Mouse (Mus musculus) CH12.LX (cell line): ENCODE results near the gene Olfr279. TPM values are rescaled to one million over a fixed set of nuclear protein-coding genes. Genes with fewer than 3 reads are reported as not detected.

Experiments used
- DNase-seq: peaks from one replicate; pipeline ENCODE4 v3.0.0-alpha.2; 2013; ENCODE audit errors: extremely low read depth
- H3K27ac ChIP-seq: 2 replicates; pipeline ENCODE4 v1.5.1; 2012; ENCODE audit warnings: low read depth, mild to moderate bottlenecking, control low read depth, moderate library complexity; ENCODE audit not compliant: insufficient read depth
- H3K27me3 ChIP-seq: replicated peaks from 2 replicates; pipeline ENCODE3; 2012; ENCODE audit warnings: inconsistent platforms
- H3K36me3 ChIP-seq, 2 experiments: replicated peaks in 1 of 2; 2 replicates each; pipeline versions ENCODE3 to v1.6.1; 2012; ENCODE audit warnings: inconsistent platforms in 1 of 2, low read length in 1 of 2, mild to moderate bottlenecking in 1 of 2, mixed read lengths in 1 of 2, moderate library complexity in 1 of 2; ENCODE audit not compliant: control insufficient read depth in 1 of 2, insufficient read depth in 1 of 2
- H3K4me1 ChIP-seq, 2 experiments: 2 replicates each; pipeline ENCODE4 v1.6.1; 2012; ENCODE audit warnings: inconsistent platforms in 1 of 2, moderate library complexity in 1 of 2; ENCODE audit not compliant: insufficient read depth in 2 of 2, control insufficient read depth in 1 of 2
- H3K4me2 ChIP-seq: 2 replicates; pipeline ENCODE4 v1.6.1; 2012; ENCODE audit warnings: low read depth, mild to moderate bottlenecking, control low read depth; ENCODE audit not compliant: poor library complexity, insufficient read depth, severe bottlenecking
- H3K4me3 ChIP-seq, 3 experiments: fragments of 150-350 bp in 1 of 3; sonication (generic) in 1 of 3; replicated peaks in 1 of 3; 2 replicates each; pipeline versions ENCODE3 to v1.5.1; 2011 to 2012; ENCODE audit warnings: low read depth in 2 of 3, low read length in 2 of 3, mild to moderate bottlenecking in 2 of 3, moderate library complexity in 2 of 3, control low read depth in 1 of 3, improper control_type of control experiment in 1 of 3, inconsistent platforms in 1 of 3, mixed read lengths in 1 of 3; ENCODE audit not compliant: poor library complexity in 1 of 3
- H3K79me2 ChIP-seq: replicated peaks from 2 replicates; pipeline ENCODE4 v1.6.1; 2012; ENCODE audit warnings: mild to moderate bottlenecking, moderate library complexity; ENCODE audit not compliant: control insufficient read depth, poor library complexity, insufficient read depth, severe bottlenecking; ENCODE audit errors: extremely low read depth
- H3K9ac ChIP-seq: 2 replicates; pipeline ENCODE4 v1.6.1; 2012; ENCODE audit warnings: low read depth, mild to moderate bottlenecking, control low read depth, moderate library complexity; ENCODE audit not compliant: insufficient read depth
- H3K9me3 ChIP-seq: replicated peaks from 2 replicates; pipeline ENCODE3; 2012; ENCODE audit warnings: low read length, inconsistent platforms, mixed read lengths
- BHLHE40 ChIP-seq: IDR thresholded peaks from 2 replicates; pipeline ENCODE4 v1.6.1; 2011; ENCODE audit warnings: mild to moderate bottlenecking, low read depth, low read length, improper control_type of control experiment
- CTCF ChIP-seq, 2 experiments: IDR thresholded peaks in 1 of 2; conservative IDR thresholded peaks in 1 of 2; 2 replicates each; pipeline ENCODE4 v1.5.1; 2011 to 2012; ENCODE audit warnings: low read depth in 2 of 2, low read length in 2 of 2, improper control_type of control experiment in 1 of 2, inconsistent platforms in 1 of 2, mild to moderate bottlenecking in 1 of 2, moderate library complexity in 1 of 2
- ELF1 ChIP-seq: IDR thresholded peaks from 2 replicates; pipeline ENCODE4 v1.6.1; 2014; ENCODE audit warnings: low read depth, mild to moderate bottlenecking, inconsistent platforms, low read length, improper control_type of control experiment
- EP300 ChIP-seq: IDR thresholded peaks from 2 replicates; pipeline ENCODE4 v1.6.1; 2011; ENCODE audit warnings: low read length, improper control_type of control experiment
- ETS1 ChIP-seq: conservative IDR thresholded peaks from 2 replicates; pipeline ENCODE4 v1.6.1; 2012; ENCODE audit warnings: low read depth, mild to moderate bottlenecking, inconsistent platforms, low read length, improper control_type of control experiment, moderate library complexity
- GABPA ChIP-seq: IDR thresholded peaks from 2 replicates; pipeline ENCODE4 v1.6.1; 2012; ENCODE audit warnings: low read depth, low read length, improper control_type of control experiment, inconsistent platforms; ENCODE audit not compliant: insufficient replicate concordance
- HCFC1 ChIP-seq: IDR thresholded peaks from 2 replicates; pipeline ENCODE4 v1.6.1; 2012; ENCODE audit warnings: low read depth, mild to moderate bottlenecking, inconsistent platforms, low read length, improper control_type of control experiment
- JUND ChIP-seq: conservative IDR thresholded peaks from 2 replicates; pipeline ENCODE4 v1.6.1; 2011; ENCODE audit warnings: low read depth, low read length, improper control_type of control experiment
- MAX ChIP-seq: IDR thresholded peaks from 2 replicates; pipeline ENCODE4 v1.6.1; 2011; ENCODE audit warnings: low read length, improper control_type of control experiment
- MXI1 ChIP-seq: IDR thresholded peaks from 2 replicates; pipeline ENCODE4 v1.6.1; 2011; ENCODE audit warnings: mild to moderate bottlenecking, low read depth, low read length, improper control_type of control experiment
- MYC ChIP-seq: IDR thresholded peaks from 2 replicates; pipeline ENCODE4 v1.6.1; 2011; ENCODE audit warnings: low read depth, mild to moderate bottlenecking, improper control_type of control experiment, low read length
- NELFE ChIP-seq: IDR thresholded peaks from 2 replicates; pipeline ENCODE4 v1.6.1; 2011; ENCODE audit warnings: low read depth, low read length, improper control_type of control experiment
- PAX5 ChIP-seq: IDR thresholded peaks from 2 replicates; pipeline ENCODE4 v1.6.1; 2012; ENCODE audit warnings: low read length, inconsistent platforms, mixed read lengths
- RAD21 ChIP-seq: IDR thresholded peaks from 2 replicates; pipeline ENCODE4 v1.6.1; 2011; ENCODE audit warnings: low read depth, mild to moderate bottlenecking, low read length, improper control_type of control experiment, moderate library complexity
- RCOR1 ChIP-seq: conservative IDR thresholded peaks from 2 replicates; pipeline ENCODE4 v1.6.1; 2012; ENCODE audit warnings: low read depth, mild to moderate bottlenecking, inconsistent platforms, low read length, improper control_type of control experiment
- SMC3 ChIP-seq: IDR thresholded peaks from 2 replicates; pipeline ENCODE4 v1.6.1; 2011; ENCODE audit warnings: low read depth, low read length, improper control_type of control experiment
- UBTF ChIP-seq: IDR thresholded peaks from 2 replicates; pipeline ENCODE4 v1.6.1; 2012; ENCODE audit warnings: low read depth, mild to moderate bottlenecking, inconsistent platforms, low read length, improper control_type of control experiment, moderate library complexity
- ZC3H11A ChIP-seq: IDR thresholded peaks from 2 replicates; pipeline ENCODE4 v1.6.1; 2012; ENCODE audit warnings: low read depth, mild to moderate bottlenecking, inconsistent platforms, low read length, improper control_type of control experiment
- ZKSCAN1 ChIP-seq: IDR thresholded peaks from 2 replicates; pipeline ENCODE4 v1.6.1; 2012; ENCODE audit warnings: low read depth, inconsistent platforms, low read length, improper control_type of control experiment, borderline replicate concordance
- ZMIZ1 ChIP-seq: IDR thresholded peaks from 2 replicates; pipeline ENCODE4 v1.6.1; 2012; ENCODE audit warnings: low read depth, mild to moderate bottlenecking, inconsistent platforms, low read length, improper control_type of control experiment
- dilution Hi-C: fragments of 300-500 bp; cut with MboI; formaldehyde crosslinking; loops from 2 replicates; pipeline ENCODE4 v1.14.3; 2020; ENCODE audit warnings: low sequenced_read_pairs; ENCODE audit not compliant: extremely low pct_unique_long_range_greater_than_20kb, extremely low pct_ligation_motif_present
- in situ Hi-C: fragments of 300-500 bp; cut with MboI; formaldehyde crosslinking; loops from 3 replicates; pipeline ENCODE4 v1.14.3; 2019; ENCODE audit warnings: low sequenced_read_pairs, low pct_ligation_motif_present, low pct_unique_long_range_greater_than_20kb, mixed read lengths
- polyA plus RNA-seq: library from polyadenylated mRNA; unstranded; fragments of >175 nt; gene quantifications from 2 replicates; pipeline ENCODE4 v1.2.1, GENCODE M21; 2012; ENCODE audit warnings: low read depth; ENCODE audit not compliant: insufficient read length
- total RNA-seq, 2 experiments: library from RNA; depleted of rRNA; stranded (reverse); fragments of 300-350 nt in 1 of 2; fragments of >200 nt in 1 of 2; gene quantifications; 2 replicates each; pipeline ENCODE4 v1.2.3; 2012 to 2014

Gene Olfr279
- total and polyA plus RNA-seq, 3 experiments, result not detected

DNA sequence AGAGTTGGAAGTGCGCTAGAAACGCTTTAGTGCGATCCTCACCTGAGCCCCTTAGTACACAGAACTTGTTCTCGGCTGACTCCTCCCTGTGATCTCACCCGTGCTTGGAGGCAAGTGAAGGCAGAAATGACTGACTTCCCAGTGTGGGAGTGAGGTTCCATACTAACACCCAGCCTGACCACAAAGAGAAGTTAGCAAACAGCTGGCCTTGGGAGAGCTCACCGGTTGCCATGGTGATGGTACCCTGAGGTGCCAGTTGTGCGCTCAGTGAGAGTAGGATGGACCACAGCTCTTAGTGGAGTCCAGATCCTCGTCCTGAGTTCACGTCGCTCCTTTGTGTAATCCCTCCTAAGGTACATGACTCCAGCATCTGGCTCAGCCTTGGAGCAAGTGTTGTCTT lies 17.2 kb upstream of the Olfr279 start:
- TF ChIP-seq CTCF (conservative IDR thresholded peaks at IDR 0.05 in 1 of 2, IDR thresholded peaks at IDR 0.05 in 1 of 2; ENCODE audit: low read depth in 2 of 2, low read length in 2 of 2), result no peak
- TF ChIP-seq MXI1, result no peak
- TF ChIP-seq ZMIZ1, result no peak
- no peak for TF ChIP-seq MYC
- TF ChIP-seq GABPA, result no peak
- TF ChIP-seq BHLHE40, result no peak
- TF ChIP-seq ELF1, result no peak
- TF ChIP-seq ZC3H11A, result no peak
- no peak for TF ChIP-seq HCFC1
- TF ChIP-seq RAD21, result no peak
- TF ChIP-seq UBTF, result no peak
- no peak for TF ChIP-seq ZKSCAN1
- no peak for TF ChIP-seq MAX
- no peak for TF ChIP-seq NELFE
- H3K4me3 ChIP-seq, result no peak overlapping the region
- no peak overlapping the region for H3K9ac ChIP-seq
- no peaks in the 10 kb centered on the region for H3K9me3 ChIP-seq
- in situ Hi-C loops, result loop anchor here (10.0 kb wide), 1 partner anchor 290 kb away; no protein-coding TSS in a partner anchor
- DNase-seq, result no peak
- no peak overlapping the region for H3K27ac ChIP-seq
- peaks cover 7 to 20% of the 10 kb centered on the region in 2 experiments; a peak in 3 of 4 replicates for H3K4me1 ChIP-seq
- H3K36me3 ChIP-seq, result no peaks in the 10 kb centered on the region
- no peaks in the 10 kb centered on the region for H3K79me2 ChIP-seq
- dilution Hi-C loops, result no loop called here
- H3K4me2 ChIP-seq, result no peak overlapping the region
- peaks cover 11% of the 10 kb centered on the region for H3K27me3 ChIP-seq

DNA sequence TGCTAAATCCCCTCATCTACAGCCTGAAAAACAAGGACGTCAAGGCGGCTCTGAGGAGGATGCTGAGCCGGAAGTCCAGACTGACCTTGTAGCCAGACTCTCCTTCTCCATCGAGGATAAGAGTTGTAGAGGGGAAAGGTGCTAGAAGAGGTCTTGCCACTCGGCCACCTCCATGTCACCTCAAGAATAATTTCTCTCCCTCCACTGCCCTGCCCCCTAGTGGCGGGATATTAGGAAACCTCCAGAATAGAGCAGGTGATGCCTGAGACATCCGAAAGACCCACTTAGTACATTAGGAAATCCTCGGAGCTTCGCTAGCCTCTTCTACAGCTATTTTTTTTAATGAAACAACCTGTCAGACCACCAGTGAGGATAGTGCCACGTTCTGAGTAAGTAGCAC lies 16.8 kb upstream of the Olfr279 start:
- DNase-seq, result peak; percentile 79
- H3K36me3 ChIP-seq, result no peaks in the 10 kb centered on the region
- dilution Hi-C loops, result no loop called here
- H3K79me2 ChIP-seq, result no peaks in the 10 kb centered on the region
- H3K27me3 ChIP-seq, result peaks cover 11% of the 10 kb centered on the region
- no peak overlapping the region for H3K27ac ChIP-seq
- H3K9ac ChIP-seq, result no peak overlapping the region
- in situ Hi-C loops, result loop anchor here (10.0 kb wide), 1 partner anchor 291 kb away; no protein-coding TSS in a partner anchor
- no peak overlapping the region for H3K4me3 ChIP-seq
- no peak overlapping the region for H3K4me2 ChIP-seq
- peaks cover 11 to 25% of the 10 kb centered on the region in 2 experiments; a peak in 3 of 4 replicates for H3K4me1 ChIP-seq
- no peak for TF ChIP-seq MAX
- no peak for TF ChIP-seq RCOR1
- TF ChIP-seq NELFE, result no peak
- TF ChIP-seq ETS1, result no peak
- TF ChIP-seq RAD21, result peak; percentile 67
- no peak for TF ChIP-seq GABPA
- no peak for TF ChIP-seq JUND
- TF ChIP-seq UBTF, result no peak
- no peak for TF ChIP-seq PAX5
- peak; percentile 70 for TF ChIP-seq SMC3
- no peak for TF ChIP-seq ZC3H11A
- TF ChIP-seq MYC, result no peak
- TF ChIP-seq CTCF (conservative IDR thresholded peaks at IDR 0.05 in 1 of 2, IDR thresholded peaks at IDR 0.05 in 1 of 2; ENCODE audit: low read depth in 2 of 2, low read length in 2 of 2), result peak; percentile 74 to 83
- no peak for TF ChIP-seq EP300
- H3K9me3 ChIP-seq, result no peaks in the 10 kb centered on the region
